Comparison of ENCODE assay signal across 28 mouse cellular contexts in genomic region chr4:42921536-42921935, GRCm38 (mm10). TPM values are rescaled to one million over a fixed set of nuclear protein-coding genes. Genes with fewer than 3 reads are reported as not detected.
A peak's percentile ranks its signal among the peaks of the same experiment; 100 is the strongest.
DNase-seq lines count a peak whose midpoint lies in the region; ATAC-seq and TF ChIP-seq lines count a peak whose summit lies in the region.
"Had no signal": no experiment of that assay in that cellular context is flagged by ENCODE, and none has a peak within 500 bp of the region (broad histone marks: within the 10 kb centered on the region; RNA-seq: fewer than 3 reads in every experiment).

No protein-coding gene starts in this region.

- ATAC-seq in kidney, embryonic 15.5 days (replicated peaks; ENCODE audit: low FRiP score): no peak
- ATAC-seq: CD4-positive, CD25-positive, alpha-beta regulatory T cell, adult 4 months; liver, embryonic 12.5 days had no signal

- intact Hi-C loops in heart, postnatal 10 days (cut with DNase I): no loop called here
- intact Hi-C loops in left cerebral cortex, adult 2 months (cut with DNase I): loop anchor here (1.0 kb wide), 1 partner anchor 34 kb away; no protein-coding TSS in a partner anchor
- intact Hi-C loops in left cerebral cortex, postnatal 4 days (cut with DNase I): no loop called here
- intact Hi-C loops in left cerebral cortex, postnatal 36 days (cut with DNase I): loop anchor here (5.0 kb wide), 1 partner anchor 34 kb away; no protein-coding TSS in a partner anchor

- H3K4me2 ChIP-seq in kidney, embryonic 15.5 days: no peak overlapping the region
- H3K4me2 ChIP-seq: heart, embryonic 15.5 days; limb, embryonic 13.5 days; liver, embryonic 12.5 days; midbrain, embryonic 12.5 days; neural tube, embryonic 12.5 days had no signal

- H3K27ac ChIP-seq in left cerebral cortex, adult 2 months: peak overlapping the region; percentile 87
- no peak overlapping the region for H3K27ac ChIP-seq in kidney, embryonic 15.5 days
- H3K27ac ChIP-seq: gastrocnemius, adult 2 months; heart, embryonic 15.5 days; hindbrain, embryonic 10.5 days; kidney, postnatal 0 days; limb, embryonic 13.5 days; liver, embryonic 12.5 days; midbrain, embryonic 12.5 days; neural tube, embryonic 12.5 days had no signal

- no peak overlapping the region for H3K9ac ChIP-seq in kidney, embryonic 15.5 days
- H3K9ac ChIP-seq: heart, embryonic 15.5 days; limb, embryonic 13.5 days; liver, embryonic 12.5 days; midbrain, embryonic 12.5 days; neural tube, embryonic 12.5 days had no signal

- H3K4me1 ChIP-seq in kidney, embryonic 15.5 days: peaks cover 7% of the 10 kb centered on the region

- no peak for TF ChIP-seq CTCF in left cerebral cortex, adult 2 months (IDR thresholded peaks at IDR 0.05)

- WGBS in kidney, embryonic 15.5 days: 81% methylated on average over 2 of the region's 2 CpGs

- H3K36me3 ChIP-seq in kidney, embryonic 15.5 days: no peaks in the 10 kb centered on the region
- H3K36me3 ChIP-seq: heart, embryonic 15.5 days; hindbrain, embryonic 10.5 days; limb, embryonic 13.5 days; liver, embryonic 12.5 days; midbrain, embryonic 12.5 days; neural tube, embryonic 12.5 days had no signal

- H3K4me3 ChIP-seq in left cerebral cortex, adult 2 months: no peak overlapping the region
- no peak overlapping the region for H3K4me3 ChIP-seq in kidney, embryonic 15.5 days (replicated peaks)
- H3K4me3 ChIP-seq: gastrocnemius, adult 2 months; heart, embryonic 15.5 days; hindbrain, embryonic 10.5 days; limb, embryonic 13.5 days; liver, embryonic 12.5 days; midbrain, embryonic 12.5 days; neural tube, embryonic 12.5 days had no signal

- DNase-seq in heart, adult 11 months: peak; percentile 37
- DNase-seq in heart, postnatal 10 days: no peak
- DNase-seq in left cerebral cortex, adult 2 months (ENCODE audit: extremely low spot score in 1 of 2, low spot score in 2 of 2): peak in 1 of 2 experiments; percentile 29
- no peak for DNase-seq in left cerebral cortex, postnatal 4 days
- DNase-seq in brain, adult 2 months (ENCODE audit: low read depth, low spot score): peak; percentile 84
- peak; percentile 40 to 53 for DNase-seq in left cerebral cortex, postnatal 36 days (ENCODE audit: low spot score in 2 of 2)
- DNase-seq in cerebellum, adult 11 months: no peak
- DNase-seq: adrenal gland, postnatal 14 days; cerebellum, adult 9-10 months; gastrocnemius, adult 2 months; kidney, adult 18-20 months; lung, adult 18-20 months; lung, postnatal 10 days; spleen, adult 18-20 months; thymus, postnatal 36 days had no signal

- H3K9me3 ChIP-seq in kidney, embryonic 15.5 days (replicated peaks): no peaks in the 10 kb centered on the region
- H3K9me3 ChIP-seq: heart, embryonic 15.5 days; hindbrain, embryonic 10.5 days; limb, embryonic 13.5 days; liver, embryonic 12.5 days; midbrain, embryonic 12.5 days; neural tube, embryonic 12.5 days had no signal

- peaks cover 32% of the 10 kb centered on the region for H3K27me3 ChIP-seq in kidney, embryonic 15.5 days

RNA-seq across cellular contexts. Expression of gene Phf24, which starts 5.1 kb away (rescaled TPM):
- total RNA-seq in heart, postnatal 10 days (2021): 1 to 10 TPM; 8.0 to 9.5 TPM
- total RNA-seq in left cerebral cortex, adult 2 months (2021): 100 to 1,000 TPM; 359 to 380 TPM
- 100 to 1,000 TPM; 156 to 162 TPM for total RNA-seq in left cerebral cortex, postnatal 4 days (2021)
- 100 to 1,000 TPM; 333 to 352 TPM for total RNA-seq in left cerebral cortex, postnatal 36 days (2021)
- 0.26 and 0.93 TPM in 2 replicates for polyA plus RNA-seq in kidney, embryonic 15.5 days (2015; fragmentation: Nextera tagmentation; extraction: Ambion mirVana)
- total RNA-seq: megakaryocyte, adult 5-6 weeks had no signal

RNA-seq across cellular contexts. Expression of gene Dnajb5, which starts 28.1 kb away (rescaled TPM):
- 10 to 100 TPM; 61.8 to 68.9 TPM for total RNA-seq in heart, postnatal 10 days (2021)
- total RNA-seq in left cerebral cortex, adult 2 months (2021): 100 to 1,000 TPM; 216 to 338 TPM
- 100 to 1,000 TPM; 152 to 156 TPM for total RNA-seq in left cerebral cortex, postnatal 4 days (2021)
- total RNA-seq in left cerebral cortex, postnatal 36 days (2021): 100 to 1,000 TPM; 197 to 202 TPM
- 6.9 and 10.0 TPM in 2 replicates for polyA plus RNA-seq in kidney, embryonic 15.5 days (2015; fragmentation: Nextera tagmentation; extraction: Ambion mirVana)

RNA-seq across cellular contexts. Expression of gene Fam205c, which starts 47.5 kb away (rescaled TPM):
- total RNA-seq in heart, postnatal 10 days (2021): 1 to 10 TPM; 2.7 to 2.9 TPM
- 1 to 10 TPM; 1.0 to 1.8 TPM for total RNA-seq in left cerebral cortex, adult 2 months (2021)
- 1 to 10 TPM in 1 of 2 experiments, under 1 TPM in 1; 0.42 to 1.3 TPM for total RNA-seq in left cerebral cortex, postnatal 4 days (2021)
- 1 to 10 TPM; 1.2 to 2.0 TPM for total RNA-seq in left cerebral cortex, postnatal 36 days (2021)
- polyA plus RNA-seq in kidney, embryonic 15.5 days (2015; fragmentation: Nextera tagmentation; extraction: Ambion mirVana): 0.18 TPM in 1 of 2 replicates, not detected in the other
- total RNA-seq: adrenal gland, postnatal 14 days; gastrocnemius, postnatal 4 days; megakaryocyte, adult 5-6 weeks had no signal
- polyA plus RNA-seq: brain, embryonic 14.5 days; CD4-positive, CD25-positive, alpha-beta regulatory T cell, adult 4 months; limb, embryonic 13.5 days had no signal

RNA-seq across cellular contexts. Expression of gene 1700022I11Rik, which starts 47.9 kb away (rescaled TPM):
- not detected for total RNA-seq in heart, postnatal 10 days (2021)
- not detected for total RNA-seq in left cerebral cortex, adult 2 months (2021)
- total RNA-seq in left cerebral cortex, postnatal 4 days (2021): not detected
- total RNA-seq in left cerebral cortex, postnatal 36 days (2021): not detected
- polyA plus RNA-seq in kidney, embryonic 15.5 days (2015; fragmentation: Nextera tagmentation; extraction: Ambion mirVana): 0.48 and 0.75 TPM in 2 replicates
- total RNA-seq: adrenal gland, postnatal 14 days; gastrocnemius, adult 2 months; gastrocnemius, postnatal 4 days; left cerebral cortex, adult 8-10 months; megakaryocyte, adult 5-6 weeks had no signal
- polyA plus RNA-seq: brain, embryonic 14.5 days had no signal

Comparison
In these comparisons a context has a peak if more than half of its experiments do, and no peak if none do; other contexts are left out.
1. DNase-seq: peak in heart, adult 11 months (single experiment), brain, adult 2 months (single experiment) and left cerebral cortex, postnatal 36 days (2 of 2); none in heart, postnatal 10 days (0 of 2), left cerebral cortex, postnatal 4 days (single experiment) and cerebellum, adult 11 months (single experiment).
2. intact Hi-C loops: an anchor here in left cerebral cortex, adult 2 months (1.0 kb wide) and left cerebral cortex, postnatal 36 days (5.0 kb wide); none called in heart, postnatal 10 days and left cerebral cortex, postnatal 4 days.
3. RNA of gene Phf24, which starts 5.1 kb away (total RNA-seq): 359 to 380 TPM in left cerebral cortex, adult 2 months, 333 to 352 TPM in left cerebral cortex, postnatal 36 days and 156 to 162 TPM in left cerebral cortex, postnatal 4 days; 8.0 to 9.5 TPM in heart, postnatal 10 days; every median in the first group is over 10 times any median in the second.